Mouse (Mus musculus) lung, postnatal 0 days (tissue): ENCODE results near the gene Magi1.

Experiments
- CTCF ChIP-seq: IDR thresholded peaks from 2 replicates; pipeline ENCODE4 v1.5.1; 2016; ENCODE audit warnings: antibody characterized with exemption, mild to moderate bottlenecking
- EP300 ChIP-seq: IDR thresholded peaks from 2 replicates; pipeline ENCODE4 v1.6.1; 2016; ENCODE audit warnings: antibody characterized with exemption, mild to moderate bottlenecking, control low read depth

DNA sequence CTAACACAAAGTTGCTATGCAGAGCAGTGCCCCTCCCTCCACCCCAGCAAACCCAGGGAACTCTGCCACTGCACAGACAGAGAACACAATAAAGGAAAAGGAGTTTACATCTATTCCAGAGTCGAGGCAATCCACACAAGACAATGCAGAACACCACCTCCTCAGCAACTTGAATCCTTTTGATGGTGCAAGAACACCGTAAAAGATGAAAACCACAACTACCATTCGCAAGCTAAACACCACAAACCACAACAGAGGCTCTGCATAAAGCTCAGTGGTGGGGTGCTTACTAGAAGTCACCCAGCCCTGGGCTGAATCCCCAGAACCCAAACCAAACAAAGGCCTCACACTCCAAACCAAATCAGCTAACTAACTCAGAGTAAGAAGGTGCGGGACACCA, 99.4 kb downstream of the Magi1 start:
- TF ChIP-seq CTCF (no peak), EP300 (no peak)
